Mouse (Mus musculus): ENCODE data around the gene Myo18a.
"Not testable (repeated sequence)": the region's sequence is repeated elsewhere in the genome, so short reads cannot be mapped to it uniquely, and the experiment has no call there.

Gene Myo18a

GRCm38 (mm10) chr11:77762783-77763672 is at the start of gene Myo18a:
Gene Myo18a, plus strand, starts transcription at chr11:77763246.
- DNase-seq (ENCODE audit: low spot score in 2 of 2), result peak; percentile 78 to 85

- DNase-seq (ENCODE audit: low spot score in 2 of 2), result no peak
Observed at GRCm38 (mm10) chr11:77713736-77714135, 49.3 kb upstream of the Myo18a start.

GRCm38 (mm10) chr11:77719055-77719454 is 44.0 kb upstream of the Myo18a start:
- DNase-seq (ENCODE audit: low spot score in 2 of 2), result no peak

- no peak for DNase-seq (ENCODE audit: low spot score in 2 of 2)
Observed at GRCm38 (mm10) chr11:77721389-77721788, 41.7 kb upstream of the Myo18a start.

- no peak for DNase-seq (ENCODE audit: low spot score in 2 of 2)
Observed at GRCm38 (mm10) chr11:77724766-77725165, 38.3 kb upstream of the Myo18a start.

- DNase-seq (ENCODE audit: low spot score in 2 of 2), result no peak
Observed at GRCm38 (mm10) chr11:77725183-77725582, 37.9 kb upstream of the Myo18a start, which contains the start of gene Cryba1. Gene Cryba1, minus strand, starts transcription at chr11:77725283.

GRCm38 (mm10) chr11:77728587-77728986 is 34.5 kb upstream of the Myo18a start:
- DNase-seq (ENCODE audit: low spot score in 2 of 2), result no peak

- peak; percentile 62 to 86 for DNase-seq (ENCODE audit: low spot score in 2 of 2)
Observed at GRCm38 (mm10) chr11:77737289-77737688, 25.8 kb upstream of the Myo18a start.

- no peak for DNase-seq (ENCODE audit: low spot score in 2 of 2)
Observed at GRCm38 (mm10) chr11:77738555-77738954, 24.5 kb upstream of the Myo18a start.

GRCm38 (mm10) chr11:77743966-77744365 is 19.1 kb upstream of the Myo18a start:
- no peak for DNase-seq (ENCODE audit: low spot score in 2 of 2)

GRCm38 (mm10) chr11:77746652-77747051 is 16.4 kb upstream of the Myo18a start:
- no peak for DNase-seq (ENCODE audit: low spot score in 2 of 2)

- DNase-seq (ENCODE audit: low spot score in 2 of 2), result not testable (repeated sequence)
Observed at GRCm38 (mm10) chr11:77747103-77747502, 15.9 kb upstream of the Myo18a start.

- no peak for DNase-seq (ENCODE audit: low spot score in 2 of 2)
Observed at GRCm38 (mm10) chr11:77748996-77749395, 14.1 kb upstream of the Myo18a start.

- DNase-seq (ENCODE audit: low spot score in 2 of 2), result no peak
Observed at GRCm38 (mm10) chr11:77752525-77752924, 10.5 kb upstream of the Myo18a start.

GRCm38 (mm10) chr11:77753469-77753868 is 9.6 kb upstream of the Myo18a start:
- no peak for DNase-seq (ENCODE audit: low spot score in 2 of 2)

- no peak for DNase-seq (ENCODE audit: low spot score in 2 of 2)
Observed at GRCm38 (mm10) chr11:77760031-77760430, 3.0 kb upstream of the Myo18a start.

GRCm38 (mm10) chr11:77763673-77764340 is 761 bp downstream of the Myo18a start:
- DNase-seq (ENCODE audit: low spot score in 2 of 2), result peak in 1 of 2 experiments; percentile 49

- no peak for DNase-seq (ENCODE audit: low spot score in 2 of 2)
Observed at GRCm38 (mm10) chr11:77764694-77765458, 1.8 kb downstream of the Myo18a start.

GRCm38 (mm10) chr11:77765459-77765777 is 2.4 kb downstream of the Myo18a start:
- no peak for DNase-seq (ENCODE audit: low spot score in 2 of 2)

- peak in 1 of 2 experiments; percentile 52 for DNase-seq (ENCODE audit: low spot score in 2 of 2)
Observed at GRCm38 (mm10) chr11:77766351-77767001, 3.4 kb downstream of the Myo18a start.

- no peak for DNase-seq (ENCODE audit: low spot score in 2 of 2)
Observed at GRCm38 (mm10) chr11:77769496-77769895, 6.5 kb downstream of the Myo18a start.

GRCm38 (mm10) chr11:77770346-77770745 is 7.3 kb downstream of the Myo18a start:
- DNase-seq (ENCODE audit: low spot score in 2 of 2), result no peak
